Mouse (Mus musculus) bone marrow, adult 2 months (tissue): ENCODE results near the gene Tex14.

Experiments used
- CTCF ChIP-seq: fragments of 200-500 bp; IDR thresholded peaks from 2 replicates; pipeline ENCODE4 v1.5.1; 2011; ENCODE audit warnings: low read length, control low read depth; ENCODE audit not compliant: control insufficient read depth, insufficient read depth
- POLR2A ChIP-seq: fragments of 200-500 bp; IDR thresholded peaks from 2 replicates; pipeline ENCODE4 v1.6.1; 2011; ENCODE audit warnings: low read depth, mild to moderate bottlenecking, control low read depth, low read length, borderline replicate concordance; ENCODE audit not compliant: control insufficient read depth

DNA sequence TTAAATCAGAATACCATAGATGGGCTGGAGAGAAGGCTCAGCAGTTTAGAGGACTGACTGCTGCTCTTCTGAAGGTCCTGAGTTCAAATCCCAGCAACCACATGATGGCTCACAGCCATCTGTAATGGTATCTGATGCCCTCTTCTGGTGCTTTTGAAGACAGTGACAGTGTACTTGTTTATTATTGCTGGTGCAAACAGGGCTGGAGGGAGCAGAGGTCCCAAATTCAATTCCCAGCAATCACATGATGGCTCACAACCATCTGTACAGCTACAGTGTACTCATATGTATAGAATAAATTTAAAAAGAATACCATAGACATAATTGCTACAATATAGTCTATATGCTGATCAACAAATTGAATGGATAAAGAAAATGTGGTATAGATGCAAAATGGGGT lies 42.6 kb downstream of the Tex14 start:
- no peak for TF ChIP-seq CTCF
- TF ChIP-seq POLR2A, result no peak
